Mouse (Mus musculus) heart, embryonic 15.5 days (tissue): ENCODE data around the gene 0610012G03Rik. TPM values are rescaled to one million over a fixed set of nuclear protein-coding genes. Genes with fewer than 3 reads are reported as not detected.
"Not testable (repeated sequence)": the region's sequence is repeated elsewhere in the genome, so short reads cannot be mapped to it uniquely, and the experiment has no call there.

Experiments used
- ATAC-seq: fragments of 200-750 bp; cut with Nextera tagmentation; replicated peaks from 2 replicates; pipeline ENCODE4 v1.8.0; 2017; ENCODE audit warnings: low read depth, moderate TSS enrichment; ENCODE audit not compliant: insufficient number of reproducible peaks, insufficient read depth, low FRiP score
- H3K27ac ChIP-seq: fragments of 300-500 bp; sonication (generic); 2 replicates; pipeline ENCODE4 v1.5.1; 2015; ENCODE audit warnings: mild to moderate bottlenecking, inconsistent platforms
- H3K27me3 ChIP-seq: fragments of 300-500 bp; sonication (generic); 2 replicates; pipeline ENCODE4 v1.6.1; 2015; ENCODE audit warnings: inconsistent platforms
- H3K36me3 ChIP-seq: fragments of 300-500 bp; sonication (generic); 2 replicates; pipeline ENCODE4 v1.6.1; 2015; ENCODE audit warnings: mild to moderate bottlenecking, inconsistent platforms
- H3K4me1 ChIP-seq: fragments of 300-500 bp; sonication (generic); replicated peaks from 2 replicates; pipeline ENCODE4 v1.6.1; 2015; ENCODE audit warnings: inconsistent platforms
- H3K4me2 ChIP-seq: fragments of 300-500 bp; sonication (generic); 2 replicates; pipeline ENCODE4 v1.6.1; 2015; ENCODE audit warnings: inconsistent platforms, mild to moderate bottlenecking, moderate library complexity
- H3K4me3 ChIP-seq: fragments of 300-500 bp; sonication (generic); 2 replicates; pipeline ENCODE4 v1.5.1; 2015; ENCODE audit warnings: mild to moderate bottlenecking, inconsistent platforms
- H3K9ac ChIP-seq: fragments of 300-500 bp; sonication (generic); 2 replicates; pipeline ENCODE4 v1.6.1; 2015; ENCODE audit warnings: mild to moderate bottlenecking, inconsistent platforms
- H3K9me3 ChIP-seq: fragments of 300-500 bp; sonication (generic); replicated peaks from 2 replicates; pipeline ENCODE4 v1.6.1; 2016; ENCODE audit warnings: inconsistent platforms
- WGBS: fragments of 180-500 bp; shearing (Covaris S2); methylation state at CpG from one replicate; pipeline ENCODE4 v1.1.7; 2015; ENCODE audit warnings: mixed read lengths; 5-methylcytosine and 5-hydroxymethylcytosine counted together
- polyA plus RNA-seq: library from polyadenylated mRNA; unstranded; fragments of >200 nt; fragmentation: Nextera tagmentation; extraction: Ambion mirVana; gene quantifications from 2 replicates; pipeline ENCODE4 v1.2.1, GENCODE M21; 2015

The 0610012G03Rik gene
- polyA plus RNA-seq = 104 and 106 TPM in 2 replicates

DNA sequence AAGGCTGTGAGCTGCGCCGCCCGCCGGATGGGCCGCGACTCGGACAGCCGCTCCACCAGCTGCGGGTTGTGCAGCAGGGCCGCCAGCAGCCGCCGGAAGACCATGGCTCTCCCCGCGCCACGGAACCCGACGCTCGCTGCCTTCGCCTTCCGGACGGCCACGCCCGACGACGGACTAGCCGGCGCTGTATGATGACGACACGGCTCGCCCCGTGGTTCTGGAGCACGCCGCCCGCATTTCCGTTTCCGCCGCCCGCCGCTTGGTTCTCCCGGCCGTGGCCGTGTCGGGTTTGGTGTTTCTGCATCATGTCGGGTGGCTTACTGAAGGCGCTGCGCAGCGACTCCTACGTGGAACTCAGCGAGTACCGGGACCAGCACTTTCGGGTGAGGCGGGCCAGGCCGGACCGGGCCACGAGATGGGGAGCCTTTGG is at the start of gene 0610012G03Rik, which contains the start of gene Ncbp2:
Gene 0610012G03Rik, minus strand, starts transcription at position 150 of the 430 bp plus-strand sequence.
Gene Ncbp2, plus strand, starts transcription at position 169 of the 430 bp plus-strand sequence.
- peak; percentile 88 for ATAC-seq
- WGBS = under 1% methylated on average over 54 of the region's 55 CpGs

DNA sequence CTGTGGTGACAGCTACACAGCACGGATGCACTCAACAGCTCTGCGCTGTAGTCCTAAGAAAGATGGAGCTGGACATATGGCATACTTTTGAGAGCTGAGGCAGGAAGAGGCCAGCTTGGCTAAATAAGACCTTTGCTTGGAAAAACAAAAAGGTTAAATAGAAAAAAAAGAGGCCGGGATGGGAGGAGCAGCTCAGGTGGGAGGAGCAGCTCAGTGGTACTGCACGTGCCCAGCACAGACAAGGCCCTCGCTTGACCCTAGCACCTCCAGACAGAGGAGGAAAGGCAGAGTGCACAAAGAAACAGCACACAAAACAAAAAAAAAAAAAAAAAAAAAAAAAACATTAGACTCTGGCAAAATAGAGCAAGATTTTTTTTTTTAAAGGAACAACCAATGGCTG is 48.1 kb upstream of the 0610012G03Rik start:
- Histone ChIP-seq H3K27ac (no peak overlapping the region), H3K4me2 (no peak overlapping the region), H3K9ac (no peak overlapping the region), H3K9me3 (no peaks in the 10 kb centered on the region), H3K27me3 (no peaks in the 10 kb centered on the region), H3K4me1 (peaks cover under 1% of the 10 kb centered on the region), H3K4me3 (no peak overlapping the region), H3K36me3 (no peaks in the 10 kb centered on the region)
- ATAC-seq = no peak
- 83% methylated on average over 5 of the region's 5 CpGs for WGBS

More for the DNA sequence above, at the start of gene 0610012G03Rik, which contains the start of gene Ncbp2:
- H3K27me3 ChIP-seq = no peaks in the 10 kb centered on the region
- peak within 1 kb of the TSS; percentile 66 for H3K4me2 ChIP-seq
- H3K9me3 ChIP-seq = no peaks in the 10 kb centered on the region
- H3K9ac ChIP-seq = peak within 1 kb of the TSS; percentile 91
- peaks cover 38% of the 10 kb centered on the region for H3K4me1 ChIP-seq
- H3K36me3 ChIP-seq = no peaks in the 10 kb centered on the region
- peak within 1 kb of the TSS; percentile 96 for H3K27ac ChIP-seq
- peak within 1 kb of the TSS; percentile 79 for H3K4me3 ChIP-seq

- no peaks in the 10 kb centered on the region for H3K4me1 ChIP-seq
- H3K27me3 ChIP-seq = no peaks in the 10 kb centered on the region
- H3K36me3 ChIP-seq = peaks cover 13% of the 10 kb centered on the region
- H3K4me3 ChIP-seq = no peak overlapping the region
- H3K9me3 ChIP-seq = no peaks in the 10 kb centered on the region
- H3K9ac ChIP-seq = no peak overlapping the region
- no peak for ATAC-seq
- no peak overlapping the region for H3K4me2 ChIP-seq
- no peak overlapping the region for H3K27ac ChIP-seq
These were observed 45.7 kb upstream of the 0610012G03Rik start for GRCm38 (mm10) chr16:31993946-31994345.

DNA sequence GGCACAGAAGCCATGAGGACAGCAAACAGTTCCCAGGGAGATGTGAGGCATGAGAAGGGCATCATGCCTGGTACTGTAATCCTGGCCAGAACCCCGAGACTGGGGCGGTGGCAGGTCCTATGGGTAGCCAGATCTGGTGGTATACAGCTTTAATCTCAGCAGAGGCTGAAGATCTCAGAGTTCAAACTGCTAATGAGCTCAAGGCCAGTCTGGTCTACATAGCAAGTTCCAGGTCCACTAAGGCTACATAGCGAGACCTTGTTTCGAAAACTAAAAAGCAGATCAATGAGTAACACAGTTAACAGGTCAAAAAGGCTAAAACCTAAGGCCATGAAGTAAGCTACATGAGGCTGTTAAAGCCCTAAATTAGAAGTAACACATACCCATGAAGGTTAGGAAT is 44.9 kb upstream of the 0610012G03Rik start:
- H3K36me3 ChIP-seq = peaks cover 20% of the 10 kb centered on the region
- no peaks in the 10 kb centered on the region for H3K4me1 ChIP-seq
- 95% methylated on average over 4 of the region's 4 CpGs for WGBS
- no peak overlapping the region for H3K27ac ChIP-seq
- no peak overlapping the region for H3K4me3 ChIP-seq
- no peak for ATAC-seq
- no peak overlapping the region for H3K4me2 ChIP-seq
- H3K27me3 ChIP-seq = no peaks in the 10 kb centered on the region
- H3K9me3 ChIP-seq = no peaks in the 10 kb centered on the region
- no peak overlapping the region for H3K9ac ChIP-seq

DNA sequence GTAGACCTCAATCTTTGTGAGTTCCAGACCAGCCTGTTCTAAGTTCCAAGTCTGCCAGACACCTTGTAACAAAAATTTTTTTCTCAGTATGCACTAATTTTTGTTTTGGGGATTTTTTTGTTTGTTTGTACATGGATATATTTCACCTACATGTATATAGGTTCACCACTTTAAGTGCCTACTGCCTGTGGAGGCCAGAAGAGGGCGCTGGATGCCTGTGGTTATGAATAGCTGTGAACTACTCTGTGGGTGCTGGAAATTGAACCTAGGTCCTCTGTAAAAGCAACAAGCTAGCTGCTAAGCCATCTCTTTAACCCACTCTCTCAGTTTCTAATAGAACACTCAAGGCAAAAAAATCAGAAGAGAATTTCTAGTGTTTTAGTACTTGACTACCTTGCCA is 43.7 kb upstream of the 0610012G03Rik start:
- Histone ChIP-seq H3K9ac (no peak overlapping the region), H3K27me3 (no peaks in the 10 kb centered on the region)

DNA sequence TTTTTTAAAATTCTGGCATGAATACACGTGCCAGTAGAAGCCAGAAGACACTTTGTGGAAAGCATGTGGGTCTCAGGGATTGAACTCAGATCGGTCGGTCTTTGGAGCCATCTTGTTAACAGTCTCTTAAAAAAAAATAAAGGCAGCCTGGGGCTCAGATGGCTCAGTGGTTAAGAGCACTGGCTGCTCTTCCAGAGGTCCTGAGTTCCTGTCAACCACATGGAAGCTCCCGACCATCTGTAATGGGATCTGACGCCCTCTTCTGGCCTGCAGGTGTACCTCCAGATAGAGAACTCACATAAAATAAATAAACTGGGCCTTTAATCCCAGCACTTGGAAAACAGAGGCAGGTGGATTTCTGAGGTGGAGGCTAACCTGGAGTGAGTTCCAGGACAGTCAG is 32.7 kb upstream of the 0610012G03Rik start:
- ATAC-seq = no peak
- Histone ChIP-seq H3K27ac (no peak overlapping the region), H3K27me3 (no peaks in the 10 kb centered on the region), H3K4me2 (no peak overlapping the region), H3K9ac (no peak overlapping the region), H3K36me3 (peaks cover 32% of the 10 kb centered on the region), H3K9me3 (no peaks in the 10 kb centered on the region), H3K4me3 (no peak overlapping the region), H3K4me1 (no peaks in the 10 kb centered on the region)
- 78% methylated on average over 5 of the region's 5 CpGs for WGBS

More for the DNA sequence above, 43.7 kb upstream of the 0610012G03Rik start:
- Histone ChIP-seq H3K4me2 (no peak overlapping the region), H3K4me1 (no peaks in the 10 kb centered on the region), H3K27ac (no peak overlapping the region), H3K4me3 (no peak overlapping the region), H3K36me3 (peaks cover 29% of the 10 kb centered on the region), H3K9me3 (no peaks in the 10 kb centered on the region)
- 40% methylated on average over 1 of the region's 1 CpGs for WGBS
- no peak for ATAC-seq

GRCm38 (mm10) chr16:31979501-31979900 is 31.2 kb upstream of the 0610012G03Rik start:
- Histone ChIP-seq H3K4me1 (no peaks in the 10 kb centered on the region), H3K4me2 (no peak overlapping the region), H3K36me3 (peaks cover 32% of the 10 kb centered on the region), H3K4me3 (no peak overlapping the region), H3K9me3 (no peaks in the 10 kb centered on the region), H3K27ac (no peak overlapping the region), H3K9ac (no peak overlapping the region), H3K27me3 (no peaks in the 10 kb centered on the region)
- WGBS = 83% methylated on average over 3 of the region's 3 CpGs
- ATAC-seq = no peak

- Histone ChIP-seq H3K36me3 (peaks cover 51% of the 10 kb centered on the region), H3K27me3 (no peaks in the 10 kb centered on the region), H3K9me3 (no peaks in the 10 kb centered on the region), H3K9ac (no peak overlapping the region), H3K4me3 (no peak overlapping the region), H3K4me2 (no peak overlapping the region), H3K4me1 (no peaks in the 10 kb centered on the region), H3K27ac (no peak overlapping the region)
- ATAC-seq = no peak
- 94% methylated on average over 4 of the region's 4 CpGs for WGBS
These were observed 27.0 kb upstream of the 0610012G03Rik start for GRCm38 (mm10) chr16:31975258-31975657.

DNA sequence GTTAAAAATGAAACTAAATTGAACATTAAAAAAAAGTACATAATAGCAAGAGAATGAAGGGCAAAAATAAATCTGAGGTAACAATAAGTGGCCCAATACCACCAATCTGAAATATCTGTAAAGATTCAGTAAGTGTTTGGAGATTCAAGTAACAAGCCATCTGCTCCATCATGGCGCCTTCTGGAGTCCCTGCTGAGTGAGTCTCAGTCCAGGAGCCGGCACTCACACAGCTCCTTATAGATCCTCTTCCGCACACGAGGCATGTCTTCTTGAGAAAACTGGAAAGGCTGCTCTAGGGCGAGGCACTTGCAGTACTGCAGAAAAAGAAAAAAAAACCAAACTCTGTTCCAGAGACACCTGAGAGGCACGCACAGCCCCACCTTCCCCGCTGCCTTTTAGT is 14.9 kb upstream of the 0610012G03Rik start:
- no peak overlapping the region for H3K4me2 ChIP-seq
- H3K9ac ChIP-seq = no peak overlapping the region
- H3K4me1 ChIP-seq = no peaks in the 10 kb centered on the region
- H3K27ac ChIP-seq = no peak overlapping the region
- WGBS = 89% methylated on average over 7 of the region's 7 CpGs
- H3K9me3 ChIP-seq = no peaks in the 10 kb centered on the region
- H3K27me3 ChIP-seq = no peaks in the 10 kb centered on the region
- ATAC-seq = no peak
- H3K36me3 ChIP-seq = peaks cover 65% of the 10 kb centered on the region
- H3K4me3 ChIP-seq = no peak overlapping the region

DNA sequence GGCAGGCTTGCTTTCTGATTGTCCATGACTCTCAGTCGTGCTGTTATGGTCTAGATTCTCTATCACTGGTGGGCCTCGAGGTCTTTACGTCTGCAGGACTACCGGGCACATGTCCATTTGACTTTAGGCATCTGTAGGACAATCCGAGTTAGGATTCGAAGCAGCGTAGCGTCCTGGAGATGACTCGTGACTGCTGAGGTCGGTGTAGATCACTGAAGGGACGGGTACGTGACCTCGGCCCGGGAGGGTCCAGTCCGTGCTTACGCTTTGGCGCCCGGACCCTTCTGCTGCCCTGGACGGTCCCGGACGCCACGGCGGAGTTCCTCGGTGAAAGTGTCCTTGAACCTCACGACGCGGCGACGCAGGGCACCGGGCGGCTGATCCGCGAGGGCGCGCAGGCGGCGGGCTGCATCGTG is 385 bp downstream of the 0610012G03Rik start:
- under 1% methylated on average over 38 of the region's 38 CpGs for WGBS

GRCm38 (mm10) chr16:31947333-31947732 is 961 bp downstream of the 0610012G03Rik start:
- no peak for ATAC-seq
- Histone ChIP-seq H3K27ac (peak overlapping the region; percentile 96), H3K4me1 (peaks cover 38% of the 10 kb centered on the region), H3K4me2 (peak overlapping the region; percentile 66), H3K9me3 (no peaks in the 10 kb centered on the region), H3K36me3 (no peaks in the 10 kb centered on the region), H3K9ac (peak overlapping the region; percentile 91), H3K27me3 (no peaks in the 10 kb centered on the region), H3K4me3 (peak overlapping the region; percentile 79)
- WGBS = 19% methylated on average over 8 of the region's 8 CpGs

More for the DNA sequence above, 385 bp downstream of the 0610012G03Rik start:
- no peak; the same call in 1 of the 2 replicates for ATAC-seq
- Histone ChIP-seq H3K4me1 (peaks cover 38% of the 10 kb centered on the region), H3K9ac (peak overlapping the region; percentile 91), H3K36me3 (no peaks in the 10 kb centered on the region), H3K9me3 (no peaks in the 10 kb centered on the region), H3K4me3 (peak overlapping the region; percentile 79), H3K27ac (peak overlapping the region; percentile 96), H3K27me3 (no peaks in the 10 kb centered on the region), H3K4me2 (peak overlapping the region; percentile 66)

- not testable (repeated sequence) for H3K36me3 ChIP-seq, ATAC-seq, H3K27me3 ChIP-seq, H3K27ac ChIP-seq, H3K4me2 ChIP-seq, H3K4me3 ChIP-seq, H3K9me3 ChIP-seq, H3K9ac ChIP-seq
- H3K4me1 ChIP-seq = peaks cover 38% of the 10 kb centered on the region
- WGBS = 92% methylated on average over 6 of the region's 6 CpGs
These were observed 2.3 kb downstream of the 0610012G03Rik start for GRCm38 (mm10) chr16:31945986-31946385.
